Mouse (Mus musculus): ENCODE measurements around the gene Mospd3. TPM values are rescaled to one million over a fixed set of nuclear protein-coding genes. Genes with fewer than 3 reads are reported as not detected.

Mospd3 gene
- polyA plus RNA-seq, 1 experiment: 20.3 TPM

DNA sequence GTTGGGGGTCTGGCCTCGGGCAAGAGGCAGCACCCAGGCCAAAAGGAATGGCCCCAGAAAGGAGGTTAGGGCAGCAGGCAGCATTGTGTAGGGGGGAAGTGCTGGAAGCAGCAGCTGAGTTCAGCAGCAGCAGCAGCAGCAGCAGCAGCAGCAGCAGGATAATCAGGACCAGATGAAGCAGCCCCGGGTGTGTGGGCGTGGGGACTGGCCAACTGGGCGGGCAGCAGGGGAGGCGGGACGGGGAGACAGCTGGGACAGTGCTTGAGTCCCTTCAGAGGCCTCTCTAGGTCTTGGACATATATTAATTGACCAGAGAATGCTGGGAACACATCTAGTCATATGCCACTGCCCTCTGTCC, 10.4 kb upstream of the Mospd3 start:
- H3K4me3 ChIP-seq (ENCODE audit: low read depth, low read length): peak overlapping the region; percentile 66
- no peaks in the 10 kb centered on the region for H3K9me3 ChIP-seq (replicated peaks; ENCODE audit: control insufficient read depth, insufficient read depth, low read length, poor library complexity, severe bottlenecking)
- peaks cover 1% of the 10 kb centered on the region; the same call in 1 of the 2 replicates for H3K36me3 ChIP-seq (ENCODE audit: control insufficient read depth, insufficient read depth, low read length, poor library complexity, severe bottlenecking)
- no peak for TF ChIP-seq POLR2A (IDR thresholded peaks at IDR 0.05; ENCODE audit: insufficient read depth, low read length)
- TF ChIP-seq CTCF (IDR thresholded peaks at IDR 0.05; ENCODE audit: low read depth, low read length): no peak
- TF ChIP-seq EP300 (IDR thresholded peaks at IDR 0.05; ENCODE audit: insufficient read depth, low read depth, low read length): no peak
- H3K27me3 ChIP-seq (ENCODE audit: control insufficient read depth, insufficient read depth, low read length, poor library complexity, severe bottlenecking): no peaks in the 10 kb centered on the region
- H3K9ac ChIP-seq (ENCODE audit: low read depth, poor library complexity, severe bottlenecking): peak overlapping the region; percentile 60; the same call in 1 of the 2 replicates
- peaks cover 10% of the 10 kb centered on the region for H3K4me1 ChIP-seq (ENCODE audit: control insufficient read depth, insufficient read depth, low read length)
- H3K27ac ChIP-seq (ENCODE audit: insufficient read depth, low read length): peak overlapping the region; percentile 56

DNA sequence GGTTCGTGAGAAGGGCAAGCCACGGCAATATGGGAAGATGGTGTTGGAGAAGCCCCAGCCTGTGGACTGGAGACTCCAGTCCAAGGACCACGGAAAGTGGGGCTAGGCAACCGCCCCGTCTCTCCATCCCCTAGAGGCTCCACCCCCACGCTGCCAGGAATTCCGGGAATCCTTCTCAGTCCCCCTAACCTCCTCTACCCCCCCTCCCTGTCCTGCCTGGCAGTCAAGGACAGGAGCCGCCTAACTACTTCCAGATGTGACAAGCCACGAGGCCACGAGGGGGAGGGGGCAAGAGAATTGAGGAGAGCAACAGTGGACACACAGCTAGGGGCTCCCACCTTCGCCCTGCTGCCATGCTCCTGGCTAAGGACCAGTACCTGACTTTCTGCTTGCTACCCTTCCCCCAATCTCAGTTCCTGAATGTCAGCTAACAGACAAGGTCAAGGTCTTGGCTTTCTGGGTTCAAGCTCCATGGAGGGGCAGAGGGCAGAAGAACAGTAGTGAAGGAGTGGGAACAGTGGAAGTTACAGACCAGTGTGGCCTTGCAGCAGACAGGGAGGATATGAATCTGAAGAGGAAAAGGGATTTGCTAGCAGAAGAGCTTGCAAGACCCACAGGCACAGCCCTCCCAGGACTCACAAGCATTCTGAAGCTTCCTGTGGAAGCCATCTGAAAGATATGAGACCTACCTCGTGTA, 9.8 kb upstream of the Mospd3 start:
- Histone ChIP-seq H3K4me1 (ENCODE audit: control insufficient read depth, insufficient read depth, low read length) (peaks cover 10% of the 10 kb centered on the region), H3K27me3 (ENCODE audit: control insufficient read depth, insufficient read depth, low read length, poor library complexity, severe bottlenecking) (no peaks in the 10 kb centered on the region), H3K9ac (ENCODE audit: low read depth, poor library complexity, severe bottlenecking) (peak overlapping the region; percentile 60), H3K4me3 (ENCODE audit: low read depth, low read length) (peak overlapping the region; percentile 66), H3K9me3 (replicated peaks; ENCODE audit: control insufficient read depth, insufficient read depth, low read length, poor library complexity, severe bottlenecking) (no peaks in the 10 kb centered on the region), H3K36me3 (ENCODE audit: control insufficient read depth, insufficient read depth, low read length, poor library complexity, severe bottlenecking) (peaks cover 4% of the 10 kb centered on the region; the same call in 1 of the 2 replicates), H3K27ac (ENCODE audit: insufficient read depth, low read length) (peak overlapping the region; percentile 62)
- peak; percentile 82 for TF ChIP-seq EP300 (IDR thresholded peaks at IDR 0.05; ENCODE audit: insufficient read depth, low read depth, low read length)
- no peak for TF ChIP-seq POLR2A (IDR thresholded peaks at IDR 0.05; ENCODE audit: insufficient read depth, low read length)

DNA sequence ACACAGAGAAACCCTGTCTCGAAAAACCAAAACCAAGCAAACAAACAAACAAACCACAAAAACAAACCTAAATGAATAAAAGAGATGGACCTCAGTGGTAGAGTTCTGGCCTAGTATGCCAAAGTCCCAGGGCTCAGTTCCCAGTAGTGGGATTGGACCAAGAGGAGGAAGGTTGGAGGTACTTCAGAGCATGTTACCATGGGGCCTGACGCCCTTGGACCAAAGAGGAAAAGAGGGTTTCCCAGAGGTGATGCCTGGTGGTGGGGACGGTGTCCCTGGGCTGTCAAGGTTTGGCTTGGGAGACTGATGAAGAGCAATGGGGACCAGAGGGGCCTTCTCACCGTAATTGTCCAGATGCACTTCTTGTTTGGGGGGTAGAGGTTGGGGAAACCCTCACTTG, 9.2 kb upstream of the Mospd3 start:
- Histone ChIP-seq H3K9ac (ENCODE audit: low read depth, poor library complexity, severe bottlenecking) (peak overlapping the region; percentile 60), H3K4me3 (ENCODE audit: low read depth, low read length) (peak overlapping the region; percentile 66), H3K27me3 (ENCODE audit: control insufficient read depth, insufficient read depth, low read length, poor library complexity, severe bottlenecking) (no peaks in the 10 kb centered on the region), H3K36me3 (ENCODE audit: control insufficient read depth, insufficient read depth, low read length, poor library complexity, severe bottlenecking) (peaks cover 8% of the 10 kb centered on the region), H3K4me1 (ENCODE audit: control insufficient read depth, insufficient read depth, low read length) (peaks cover 10% of the 10 kb centered on the region), H3K27ac (ENCODE audit: insufficient read depth, low read length) (peak overlapping the region; percentile 62), H3K9me3 (replicated peaks; ENCODE audit: control insufficient read depth, insufficient read depth, low read length, poor library complexity, severe bottlenecking) (no peaks in the 10 kb centered on the region)
- TF ChIP-seq CTCF (IDR thresholded peaks at IDR 0.05; ENCODE audit: low read depth, low read length) (no peak), EP300 (IDR thresholded peaks at IDR 0.05; ENCODE audit: insufficient read depth, low read depth, low read length) (no peak), POLR2A (IDR thresholded peaks at IDR 0.05; ENCODE audit: insufficient read depth, low read length) (no peak)

DNA sequence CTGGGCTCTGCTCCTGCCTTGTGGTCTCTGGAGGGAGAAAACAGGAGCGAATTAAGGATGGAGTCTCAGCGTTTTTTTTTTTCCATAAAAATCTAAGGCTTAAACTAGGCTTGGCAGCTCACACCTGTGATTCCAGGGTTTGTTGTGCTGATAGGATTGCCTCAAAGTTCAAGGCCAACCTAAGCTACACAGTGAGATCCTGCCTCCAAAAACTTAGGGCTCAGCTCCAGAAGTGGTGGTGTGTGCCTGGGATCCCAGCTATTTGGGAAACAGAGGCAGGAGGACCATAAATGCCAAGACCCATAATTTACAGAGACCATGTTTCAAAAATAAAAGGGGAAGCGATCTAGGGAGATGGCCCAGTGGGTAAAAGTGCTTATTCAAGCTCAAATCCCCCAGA, 8.4 kb upstream of the Mospd3 start:
- Histone ChIP-seq H3K4me3 (ENCODE audit: low read depth, low read length) (peak overlapping the region; percentile 48), H3K9ac (ENCODE audit: low read depth, poor library complexity, severe bottlenecking) (peak overlapping the region; percentile 62), H3K9me3 (replicated peaks; ENCODE audit: control insufficient read depth, insufficient read depth, low read length, poor library complexity, severe bottlenecking) (no peaks in the 10 kb centered on the region), H3K27ac (ENCODE audit: insufficient read depth, low read length) (peak overlapping the region; percentile 62), H3K27me3 (ENCODE audit: control insufficient read depth, insufficient read depth, low read length, poor library complexity, severe bottlenecking) (no peaks in the 10 kb centered on the region), H3K36me3 (ENCODE audit: control insufficient read depth, insufficient read depth, low read length, poor library complexity, severe bottlenecking) (peaks cover 8% of the 10 kb centered on the region), H3K4me1 (ENCODE audit: control insufficient read depth, insufficient read depth, low read length) (peaks cover 10% of the 10 kb centered on the region)
- TF ChIP-seq POLR2A (IDR thresholded peaks at IDR 0.05; ENCODE audit: insufficient read depth, low read length): no peak
- TF ChIP-seq EP300 (IDR thresholded peaks at IDR 0.05; ENCODE audit: insufficient read depth, low read depth, low read length): no peak
- TF ChIP-seq CTCF (IDR thresholded peaks at IDR 0.05; ENCODE audit: low read depth, low read length): no peak

DNA sequence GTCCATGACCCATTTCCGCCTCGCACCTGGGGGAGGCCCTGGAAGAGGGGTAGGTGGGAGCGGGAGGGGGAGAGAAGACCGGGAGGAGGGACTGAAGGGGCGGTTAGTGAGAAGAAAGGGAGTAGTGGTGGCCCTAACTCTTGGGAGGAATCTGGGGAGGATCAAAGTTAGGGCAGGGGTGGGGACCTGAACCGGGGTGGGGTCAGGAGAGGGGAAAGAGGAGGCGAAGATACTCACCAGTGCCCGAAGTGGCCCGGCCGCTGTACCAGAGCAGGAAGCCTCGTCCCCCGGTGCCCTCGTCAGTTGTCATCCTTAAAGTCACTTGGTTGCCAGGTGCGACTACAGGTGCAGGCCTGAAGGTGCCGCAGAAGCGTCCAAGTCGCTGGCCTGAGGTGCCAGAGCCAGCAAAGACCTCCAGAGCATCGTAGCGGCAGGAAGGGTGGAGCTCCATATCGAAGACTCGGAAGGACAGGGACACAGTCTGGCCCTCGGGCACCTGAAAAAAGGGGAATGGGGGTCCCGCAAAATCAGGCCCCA, 7.9 kb upstream of the Mospd3 start:
- Histone ChIP-seq H3K9ac (ENCODE audit: low read depth, poor library complexity, severe bottlenecking) (peak overlapping the region; percentile 62), H3K9me3 (replicated peaks; ENCODE audit: control insufficient read depth, insufficient read depth, low read length, poor library complexity, severe bottlenecking) (no peaks in the 10 kb centered on the region)
- TF ChIP-seq CTCF (IDR thresholded peaks at IDR 0.05; ENCODE audit: low read depth, low read length) (no peak), EP300 (IDR thresholded peaks at IDR 0.05; ENCODE audit: insufficient read depth, low read depth, low read length) (no peak), POLR2A (IDR thresholded peaks at IDR 0.05; ENCODE audit: insufficient read depth, low read length) (no peak)

More for the DNA sequence above, 7.9 kb upstream of the Mospd3 start:
- peak overlapping the region; percentile 48 for H3K4me3 ChIP-seq (ENCODE audit: low read depth, low read length)
- peak overlapping the region; percentile 62 for H3K27ac ChIP-seq (ENCODE audit: insufficient read depth, low read length)
- H3K27me3 ChIP-seq (ENCODE audit: control insufficient read depth, insufficient read depth, low read length, poor library complexity, severe bottlenecking): no peaks in the 10 kb centered on the region
- H3K4me1 ChIP-seq (ENCODE audit: control insufficient read depth, insufficient read depth, low read length): peaks cover 10% of the 10 kb centered on the region
- peaks cover 8% of the 10 kb centered on the region for H3K36me3 ChIP-seq (ENCODE audit: control insufficient read depth, insufficient read depth, low read length, poor library complexity, severe bottlenecking)
